Mouse (Mus musculus) testis, postnatal 10 days (tissue): ENCODE results near the gene Trpm3.
A peak's percentile ranks its signal among the peaks of the same experiment; 100 is the strongest.

Experiments used
- DNase-seq: peaks from one replicate; pipeline ENCODE4 v3.0.0; 2021; ENCODE audit warnings: low spot score

The Trpm3 gene

GRCm38 (mm10) chr19:22922871-22923670, 784.2 kb downstream of the Trpm3 start:
- DNase-seq = no peak

GRCm38 (mm10) chr19:22925284-22925683, 786.4 kb downstream of the Trpm3 start:
- DNase-seq = no peak

GRCm38 (mm10) chr19:22926753-22927152, 787.9 kb downstream of the Trpm3 start:
- no peak for DNase-seq

- no peak for DNase-seq
Measured at GRCm38 (mm10) chr19:22928366-22928765, 789.5 kb downstream of the Trpm3 start.

GRCm38 (mm10) chr19:22929768-22930167, 790.9 kb downstream of the Trpm3 start:
- no peak for DNase-seq

GRCm38 (mm10) chr19:22930368-22930834, 791.6 kb downstream of the Trpm3 start:
- DNase-seq = peak; percentile 65

- DNase-seq = no peak
Measured at GRCm38 (mm10) chr19:22931006-22931405, 792.2 kb downstream of the Trpm3 start.

GRCm38 (mm10) chr19:22935067-22935466, 796.2 kb downstream of the Trpm3 start:
- DNase-seq = no peak

GRCm38 (mm10) chr19:22938848-22939724, 800.2 kb downstream of the Trpm3 start:
- no peak for DNase-seq

GRCm38 (mm10) chr19:22939836-22940235, 801.0 kb downstream of the Trpm3 start:
- DNase-seq = no peak

GRCm38 (mm10) chr19:22940487-22940886, 801.6 kb downstream of the Trpm3 start:
- DNase-seq = peak; percentile 62

GRCm38 (mm10) chr19:22940956-22941355, 802.1 kb downstream of the Trpm3 start:
- DNase-seq = no peak

- DNase-seq = no peak
Measured at GRCm38 (mm10) chr19:22952480-22952879, 813.6 kb downstream of the Trpm3 start.

GRCm38 (mm10) chr19:22953191-22953590, 814.3 kb downstream of the Trpm3 start:
- no peak for DNase-seq

- DNase-seq = no peak
Measured at GRCm38 (mm10) chr19:22958414-22958813, 819.6 kb downstream of the Trpm3 start.

- no peak for DNase-seq
Measured at GRCm38 (mm10) chr19:22960450-22961265, 821.8 kb downstream of the Trpm3 start.

- DNase-seq = no peak
Measured at GRCm38 (mm10) chr19:22962001-22962708, 823.3 kb downstream of the Trpm3 start.

GRCm38 (mm10) chr19:22962731-22963130, 823.9 kb downstream of the Trpm3 start:
- no peak for DNase-seq

GRCm38 (mm10) chr19:22963726-22964398, 825.0 kb downstream of the Trpm3 start:
- no peak for DNase-seq

GRCm38 (mm10) chr19:22965470-22965869, 826.6 kb downstream of the Trpm3 start:
- DNase-seq = no peak

- no peak for DNase-seq
Measured at GRCm38 (mm10) chr19:22973294-22973693, 834.4 kb downstream of the Trpm3 start.
